Mouse (Mus musculus): Measurements from ENCODE around the gene Lonrf2.

GRCm38 (mm10) chr1:38777500-38777899, 59.0 kb downstream of the Lonrf2 start:
- TF ChIP-seq POLR2A (IDR thresholded peaks at IDR 0.05; ENCODE audit: control insufficient read depth, low read depth, low read length) (no peak), CTCF (IDR thresholded peaks at IDR 0.05; ENCODE audit: control insufficient read depth, insufficient read depth, insufficient replicate concordance, low read depth, low read length) (no peak)

Measured in testis, adult 2 months (tissue).